Mouse (Mus musculus) kidney, postnatal 0 days (tissue): ENCODE data around the gene Tfpt. TPM values are rescaled to one million over a fixed set of nuclear protein-coding genes. Genes with fewer than 3 reads are reported as not detected.

Experiments
- ATAC-seq: fragments of 200-750 bp; cut with Nextera tagmentation; replicated peaks from 2 replicates; pipeline ENCODE4 v1.8.0; 2017; ENCODE audit warnings: low read depth, moderate number of reproducible peaks, moderate TSS enrichment, moderate library complexity; ENCODE audit not compliant: low FRiP score
- DNase-seq: peaks from one replicate; pipeline ENCODE4 v3.0.0-alpha.2; 2016; ENCODE audit warnings: low spot score
- H3K27ac ChIP-seq: fragments of 300-500 bp; sonication (generic); 2 replicates; pipeline ENCODE4 v1.5.1; 2014; ENCODE audit warnings: mild to moderate bottlenecking
- H3K27me3 ChIP-seq: fragments of 300-500 bp; sonication (generic); 2 replicates; pipeline ENCODE4 v1.6.1; 2014; ENCODE audit warnings: low read length, mixed read lengths; ENCODE audit not compliant: insufficient read depth
- H3K36me3 ChIP-seq: fragments of 300-500 bp; sonication (generic); 2 replicates; pipeline ENCODE4 v1.6.1; 2014; ENCODE audit warnings: low read length, mixed read lengths; ENCODE audit not compliant: insufficient read depth
- H3K4me1 ChIP-seq: fragments of 300-500 bp; sonication (generic); replicated peaks from 2 replicates; pipeline ENCODE4 v1.6.1; 2014; ENCODE audit warnings: antibody characterized with exemption, low read length, mixed read lengths; ENCODE audit not compliant: insufficient read depth
- H3K4me2 ChIP-seq: fragments of 300-500 bp; sonication (generic); 2 replicates; pipeline ENCODE4 v1.6.1; 2014; ENCODE audit warnings: mild to moderate bottlenecking, low read length, moderate library complexity, mixed read lengths
- H3K4me3 ChIP-seq: fragments of 300-500 bp; sonication (generic); replicated peaks from 2 replicates; pipeline ENCODE4 v1.5.1; 2014; ENCODE audit warnings: low read depth, low read length
- H3K9ac ChIP-seq: fragments of 300-500 bp; sonication (generic); 2 replicates; pipeline ENCODE4 v1.6.1; 2014; ENCODE audit warnings: low read depth, low read length
- H3K9me3 ChIP-seq: fragments of 300-500 bp; sonication (generic); replicated peaks from 2 replicates; pipeline ENCODE4 v1.6.1; 2016; ENCODE audit warnings: low read length, inconsistent platforms, mixed read lengths
- CTCF ChIP-seq: IDR thresholded peaks from 2 replicates; pipeline ENCODE4 v1.5.1; 2016; ENCODE audit warnings: antibody characterized with exemption, low read depth, mild to moderate bottlenecking, moderate library complexity
- WGBS: fragments of 180-500 bp; shearing (Covaris S2); extraction: QIAGEN DNeasy Blood & Tissue Kit; methylation state at CpG from one replicate; pipeline ENCODE4 v1.1.7; 2014; 5-methylcytosine and 5-hydroxymethylcytosine counted together
- polyA plus RNA-seq: library from polyadenylated mRNA; unstranded; fragments of >200 nt; fragmentation: Nextera tagmentation; extraction: Ambion mirVana; gene quantifications from 2 replicates; pipeline ENCODE4 v1.2.1, GENCODE M21; 2015

Tfpt gene
- polyA plus RNA-seq, 1 experiment from 2014 or later = 19.3 TPM

DNA sequence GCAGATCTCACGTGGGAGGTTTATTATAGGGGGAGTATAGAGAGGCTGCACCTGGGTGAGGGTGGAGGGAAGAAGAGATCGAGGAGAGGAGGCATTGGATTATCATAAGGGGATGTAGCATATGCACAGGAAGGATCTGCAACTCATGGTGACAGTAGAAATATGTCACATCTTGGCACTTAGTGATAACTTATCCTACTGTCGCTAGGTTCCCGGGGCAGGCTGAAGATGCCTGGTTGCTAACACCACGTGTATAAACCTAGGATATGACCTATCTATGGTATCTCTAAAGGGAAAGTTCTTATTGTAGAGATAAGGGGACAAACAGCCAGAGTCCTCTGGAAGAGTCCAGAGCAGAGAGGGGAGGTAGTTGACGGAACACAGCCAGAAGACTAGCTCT, 44.0 kb downstream of the Tfpt start:
- no peaks in the 10 kb centered on the region for H3K27me3 ChIP-seq
- no peaks in the 10 kb centered on the region for H3K4me1 ChIP-seq
- TF ChIP-seq CTCF = no peak
- ATAC-seq = no peak
- no peak overlapping the region for H3K4me2 ChIP-seq
- no peak for DNase-seq
- no peak overlapping the region for H3K9ac ChIP-seq
- no peaks in the 10 kb centered on the region for H3K9me3 ChIP-seq
- H3K36me3 ChIP-seq = no peaks in the 10 kb centered on the region
- no peak overlapping the region for H3K27ac ChIP-seq
- no peak overlapping the region for H3K4me3 ChIP-seq
- WGBS = 18% methylated on average over 6 of the region's 6 CpGs

DNA sequence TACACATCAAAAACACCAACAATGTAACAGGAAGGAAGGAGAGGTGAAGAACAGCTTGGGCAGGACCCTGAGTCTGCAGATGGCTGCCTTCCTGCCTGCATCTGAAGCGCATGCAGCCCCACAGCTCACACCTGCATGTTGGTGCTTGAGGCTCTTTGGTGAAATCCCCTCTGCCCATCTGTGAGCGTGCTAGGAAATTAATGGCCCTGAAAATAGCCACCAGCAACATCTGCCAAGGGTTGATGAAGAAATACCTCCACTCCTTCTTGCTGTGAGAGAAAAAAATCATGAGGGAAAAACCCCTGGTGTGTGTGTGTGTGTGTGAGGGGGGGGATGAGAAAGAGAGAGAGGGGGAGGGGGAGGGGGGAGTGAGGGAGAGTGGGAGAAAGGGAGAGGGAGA, 49.7 kb downstream of the Tfpt start:
- TF ChIP-seq CTCF = no peak
- DNase-seq = no peak

GRCm38 (mm10) chr7:3578952-3579546, 50.7 kb downstream of the Tfpt start:
- WGBS = 51% methylated on average over 6 of the region's 6 CpGs
- ATAC-seq = no peak

More for the DNA sequence above, 49.7 kb downstream of the Tfpt start:
- no peaks in the 10 kb centered on the region for H3K4me1 ChIP-seq
- no peaks in the 10 kb centered on the region for H3K27me3 ChIP-seq
- no peak for ATAC-seq
- 16% methylated on average over 2 of the region's 2 CpGs for WGBS
- H3K27ac ChIP-seq = no peak overlapping the region
- H3K4me2 ChIP-seq = no peak overlapping the region
- no peak overlapping the region for H3K4me3 ChIP-seq
- no peaks in the 10 kb centered on the region for H3K9me3 ChIP-seq
- no peak overlapping the region for H3K9ac ChIP-seq
- no peaks in the 10 kb centered on the region for H3K36me3 ChIP-seq

DNA sequence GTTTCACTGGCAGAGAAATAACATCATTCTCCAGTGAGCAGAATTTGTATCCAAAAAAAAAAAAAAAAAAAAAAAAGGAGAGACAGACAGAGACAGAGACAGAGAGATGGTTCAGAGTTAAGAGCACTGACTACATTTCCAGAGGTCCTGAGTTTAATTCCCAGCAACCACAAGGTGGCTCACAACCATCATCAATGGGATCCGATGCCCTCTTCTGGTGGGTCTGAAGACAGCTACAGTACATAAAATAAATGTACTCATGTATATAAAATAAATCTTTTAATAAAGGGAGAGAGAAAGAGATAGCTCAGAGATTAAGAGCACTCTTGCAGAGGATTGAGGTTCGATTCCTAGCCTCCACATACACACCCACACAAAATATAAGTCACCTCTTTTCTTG, 51.5 kb downstream of the Tfpt start:
- WGBS = 80% methylated on average over 2 of the region's 2 CpGs
- no peak overlapping the region for H3K4me3 ChIP-seq
- H3K36me3 ChIP-seq = no peaks in the 10 kb centered on the region
- H3K4me1 ChIP-seq = no peaks in the 10 kb centered on the region
- ATAC-seq (no peak), DNase-seq (no peak)
- H3K9ac ChIP-seq = no peak overlapping the region
- 0 out of 2 replicates have a peak, but pooled peaks have one; percentile 26 for TF ChIP-seq CTCF
- no peaks in the 10 kb centered on the region for H3K9me3 ChIP-seq
- no peak overlapping the region for H3K27ac ChIP-seq
- no peaks in the 10 kb centered on the region for H3K27me3 ChIP-seq
- H3K4me2 ChIP-seq = no peak overlapping the region

More at GRCm38 (mm10) chr7:3578952-3579546, 50.7 kb downstream of the Tfpt start:
- no peaks in the 10 kb centered on the region for H3K36me3 ChIP-seq
- no peaks in the 10 kb centered on the region for H3K27me3 ChIP-seq
- no peak for TF ChIP-seq CTCF
- no peak overlapping the region for H3K4me2 ChIP-seq
- no peak overlapping the region for H3K27ac ChIP-seq
- no peaks in the 10 kb centered on the region for H3K4me1 ChIP-seq
- H3K9ac ChIP-seq = no peak overlapping the region
- no peak overlapping the region for H3K4me3 ChIP-seq
- no peaks in the 10 kb centered on the region for H3K9me3 ChIP-seq
- no peak for DNase-seq

- H3K27me3 ChIP-seq = no peaks in the 10 kb centered on the region
- no peak overlapping the region for H3K27ac ChIP-seq
- WGBS = 78% methylated on average over 5 of the region's 5 CpGs
- no peaks in the 10 kb centered on the region for H3K9me3 ChIP-seq
- H3K4me3 ChIP-seq = no peak overlapping the region
- DNase-seq = no peak
- ATAC-seq = no peak
- H3K4me2 ChIP-seq = no peak overlapping the region
- no peaks in the 10 kb centered on the region for H3K36me3 ChIP-seq
- no peak overlapping the region for H3K9ac ChIP-seq
- TF ChIP-seq CTCF = no peak
- no peaks in the 10 kb centered on the region for H3K4me1 ChIP-seq
Measured at GRCm38 (mm10) chr7:3576354-3577124, 53.2 kb downstream of the Tfpt start.

DNA sequence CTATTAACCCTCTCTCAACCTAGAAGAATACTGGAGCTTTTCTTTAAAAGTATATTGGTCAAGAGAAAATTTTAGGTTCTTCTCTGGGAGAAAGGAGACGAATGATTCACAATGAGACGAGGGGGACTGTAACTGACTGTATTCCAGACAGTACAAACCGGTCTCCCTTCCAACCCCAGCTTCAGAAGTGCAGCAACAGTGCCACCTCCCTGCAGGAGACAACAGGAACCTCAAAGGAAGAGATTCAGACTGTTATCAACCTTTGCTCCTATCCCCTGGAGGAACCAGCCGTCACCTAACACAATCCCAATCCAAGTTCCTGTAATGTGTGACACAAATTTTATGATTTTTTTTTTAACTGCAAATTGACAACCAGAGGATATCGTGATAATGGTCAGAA, 55.5 kb downstream of the Tfpt start:
- ATAC-seq (no peak), DNase-seq (no peak)
- Histone ChIP-seq H3K4me3 (no peak overlapping the region), H3K27ac (no peak overlapping the region), H3K27me3 (no peaks in the 10 kb centered on the region), H3K36me3 (no peaks in the 10 kb centered on the region), H3K4me1 (no peaks in the 10 kb centered on the region), H3K9ac (no peak overlapping the region), H3K4me2 (no peak overlapping the region), H3K9me3 (no peaks in the 10 kb centered on the region)
- 50% methylated on average over 5 of the region's 5 CpGs for WGBS
- TF ChIP-seq CTCF = peak; percentile 22; the same call in 1 of the 2 replicates
